Mouse (Mus musculus): Measurements from ENCODE around the gene Nrxn2. TPM values are rescaled to one million over a fixed set of nuclear protein-coding genes. Genes with fewer than 3 reads are reported as not detected.
A peak's percentile ranks its signal among the peaks of the same experiment; 100 is the strongest.

Nrxn2 gene
- total and polyA plus RNA-seq, 3 experiments = 0.20 to 0.71 (median 0.30) TPM

DNA sequence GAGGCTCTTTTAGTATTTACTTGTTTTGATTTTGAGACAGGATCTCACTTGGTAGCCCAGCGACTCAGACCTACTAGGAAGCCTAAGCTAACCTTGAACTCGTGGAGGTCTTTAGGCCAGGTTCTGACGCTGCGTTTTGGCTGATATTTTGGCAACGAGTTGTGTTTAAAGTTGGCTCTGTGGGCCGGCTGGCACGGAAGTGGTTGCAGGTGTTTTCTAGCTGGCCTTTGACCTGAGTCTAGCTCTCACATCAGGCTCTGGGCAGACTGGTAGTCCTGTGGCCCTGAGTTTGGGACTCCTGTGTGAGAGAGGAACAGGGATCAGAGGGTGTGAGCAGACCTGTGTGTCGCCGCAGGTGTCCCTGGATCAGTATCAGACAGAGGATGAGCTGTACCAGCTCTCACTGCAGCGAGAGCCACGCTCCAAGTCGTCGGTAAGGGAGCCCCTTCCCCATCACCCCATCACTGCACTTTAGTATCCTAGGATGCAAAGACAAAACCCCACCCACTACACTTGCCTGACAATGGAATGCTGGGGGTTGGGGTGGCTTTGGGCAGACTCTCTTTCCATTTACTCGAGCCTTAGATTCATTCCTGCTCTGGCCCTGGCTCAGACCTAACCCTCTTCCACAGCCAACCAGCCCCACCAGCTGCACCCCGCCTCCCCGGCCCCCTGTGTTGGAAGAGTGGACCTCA is 10.6 kb upstream of the Nrxn2 start:
- peaks cover 0 to 33% of the 10 kb centered on the region in 2 experiments for H3K36me3 ChIP-seq (replicated peaks in 1 of 2; ENCODE audit: control insufficient read depth in 1 of 2, insufficient read depth in 1 of 2, low read length in 1 of 2)
- H3K4me2 ChIP-seq (ENCODE audit: insufficient read depth, low read depth, poor library complexity, severe bottlenecking) = no peak overlapping the region
- H3K79me2 ChIP-seq (replicated peaks; ENCODE audit: control insufficient read depth, extremely low read depth, insufficient read depth, poor library complexity, severe bottlenecking) = no peaks in the 10 kb centered on the region
- H3K9me3 ChIP-seq (replicated peaks; ENCODE audit: low read length) = no peaks in the 10 kb centered on the region
- no peak overlapping the region for H3K4me3 ChIP-seq (replicated peaks in 1 of 3; ENCODE audit: low read depth in 2 of 3, low read length in 2 of 3, poor library complexity in 1 of 3)
- TF ChIP-seq JUND (conservative IDR thresholded peaks at IDR 0.05; ENCODE audit: low read depth, low read length) = no peak
- TF ChIP-seq ELF1 (IDR thresholded peaks at IDR 0.05; ENCODE audit: low read depth, low read length) = no peak
- TF ChIP-seq GABPA (IDR thresholded peaks at IDR 0.05; ENCODE audit: insufficient replicate concordance, low read depth, low read length) = no peak
- no peak for TF ChIP-seq MAX (IDR thresholded peaks at IDR 0.05; ENCODE audit: low read length)
- H3K27ac ChIP-seq (ENCODE audit: insufficient read depth, low read depth) = no peak overlapping the region
- no peak overlapping the region for H3K9ac ChIP-seq (ENCODE audit: insufficient read depth, low read depth)
- DNase-seq (ENCODE audit: extremely low read depth) = no peak
- H3K27me3 ChIP-seq (replicated peaks) = no peaks in the 10 kb centered on the region
- dilution Hi-C loops (cut with MboI; ENCODE audit: extremely low pct_ligation_motif_present, extremely low pct_unique_long_range_greater_than_20kb, low sequenced_read_pairs) (no loop called here), in situ Hi-C loops (cut with MboI; ENCODE audit: low pct_ligation_motif_present, low pct_unique_long_range_greater_than_20kb, low sequenced_read_pairs) (loop anchor here (5.0 kb wide), 1 partner anchor 49 kb away; no protein-coding TSS in a partner anchor)
- H3K4me1 ChIP-seq (ENCODE audit: control insufficient read depth in 1 of 2, insufficient read depth in 2 of 2) = peaks cover 0 to 31% of the 10 kb centered on the region in 2 experiments; a peak in 2 of 4 replicates

DNA sequence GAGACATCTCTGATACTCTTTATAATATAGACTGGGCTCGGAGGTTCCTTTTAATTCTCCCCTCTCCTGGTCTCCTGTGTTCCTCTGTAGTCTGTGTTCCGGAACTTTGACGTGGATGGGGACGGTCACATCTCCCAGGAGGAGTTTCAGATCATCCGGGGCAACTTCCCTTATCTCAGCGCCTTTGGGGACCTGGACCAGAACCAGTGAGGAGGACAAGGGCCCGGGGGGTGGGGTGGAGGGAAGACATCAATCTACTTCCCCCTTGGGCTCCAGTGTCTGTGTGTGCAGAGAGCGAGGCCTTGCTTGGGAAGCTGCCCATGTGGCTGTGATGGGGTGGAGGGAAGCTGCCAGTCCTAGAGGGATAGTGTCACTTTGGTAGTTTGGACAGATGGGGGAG is 9.8 kb upstream of the Nrxn2 start:
- DNase-seq (ENCODE audit: extremely low read depth) = no peak
- H3K79me2 ChIP-seq (replicated peaks; ENCODE audit: control insufficient read depth, extremely low read depth, insufficient read depth, poor library complexity, severe bottlenecking) = no peaks in the 10 kb centered on the region
- dilution Hi-C loops (cut with MboI; ENCODE audit: extremely low pct_ligation_motif_present, extremely low pct_unique_long_range_greater_than_20kb, low sequenced_read_pairs) (no loop called here), in situ Hi-C loops (cut with MboI; ENCODE audit: low pct_ligation_motif_present, low pct_unique_long_range_greater_than_20kb, low sequenced_read_pairs) (loop anchor here (5.0 kb wide), 1 partner anchor 49 kb away; no protein-coding TSS in a partner anchor)
- H3K9ac ChIP-seq (ENCODE audit: insufficient read depth, low read depth) = no peak overlapping the region
- H3K9me3 ChIP-seq (replicated peaks; ENCODE audit: low read length) = no peaks in the 10 kb centered on the region
- no peaks in the 10 kb centered on the region for H3K27me3 ChIP-seq (replicated peaks)
- no peak overlapping the region for H3K4me2 ChIP-seq (ENCODE audit: insufficient read depth, low read depth, poor library complexity, severe bottlenecking)
- peaks cover 0 to 28% of the 10 kb centered on the region in 2 experiments for H3K36me3 ChIP-seq (replicated peaks in 1 of 2; ENCODE audit: control insufficient read depth in 1 of 2, insufficient read depth in 1 of 2, low read length in 1 of 2)
- peaks cover 0 to 31% of the 10 kb centered on the region in 2 experiments; a peak in 2 of 4 replicates for H3K4me1 ChIP-seq (ENCODE audit: control insufficient read depth in 1 of 2, insufficient read depth in 2 of 2)
- TF ChIP-seq MAZ (IDR thresholded peaks at IDR 0.05; ENCODE audit: low read depth, low read length) (no peak), PAX5 (IDR thresholded peaks at IDR 0.05; ENCODE audit: low read length) (no peak)
- H3K4me3 ChIP-seq (replicated peaks in 1 of 3; ENCODE audit: low read depth in 2 of 3, low read length in 2 of 3, poor library complexity in 1 of 3) = no peak overlapping the region
- H3K27ac ChIP-seq (ENCODE audit: insufficient read depth, low read depth) = no peak overlapping the region

DNA sequence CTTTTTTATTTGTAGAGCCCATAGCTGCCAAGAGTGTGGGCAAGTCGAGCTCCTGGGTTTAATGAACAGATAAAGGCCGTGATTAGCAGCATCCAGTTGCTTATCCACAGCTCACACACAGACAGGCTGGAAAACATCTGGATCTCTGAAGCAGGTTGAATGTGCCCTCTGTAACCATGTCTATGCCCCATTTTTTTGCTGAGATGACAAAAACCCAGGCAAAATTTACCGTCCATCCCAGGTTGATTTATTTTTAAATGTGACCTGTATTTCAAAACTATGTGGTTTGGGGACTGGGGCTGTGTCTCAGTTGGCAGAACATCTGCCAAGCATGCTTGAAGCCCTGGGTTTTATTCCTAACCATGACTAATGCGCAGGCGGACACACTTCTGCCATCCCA is 9.4 kb upstream of the Nrxn2 start:
- Histone ChIP-seq H3K4me2 (ENCODE audit: insufficient read depth, low read depth, poor library complexity, severe bottlenecking) (no peak overlapping the region), H3K9ac (ENCODE audit: insufficient read depth, low read depth) (no peak overlapping the region), H3K27ac (ENCODE audit: insufficient read depth, low read depth) (no peak overlapping the region), H3K4me1 (ENCODE audit: control insufficient read depth in 1 of 2, insufficient read depth in 2 of 2) (peaks cover 0 to 31% of the 10 kb centered on the region in 2 experiments; a peak in 2 of 4 replicates), H3K9me3 (replicated peaks; ENCODE audit: low read length) (no peaks in the 10 kb centered on the region), H3K79me2 (replicated peaks; ENCODE audit: control insufficient read depth, extremely low read depth, insufficient read depth, poor library complexity, severe bottlenecking) (no peaks in the 10 kb centered on the region), H3K36me3 (replicated peaks in 1 of 2; ENCODE audit: control insufficient read depth in 1 of 2, insufficient read depth in 1 of 2, low read length in 1 of 2) (peaks cover 0 to 26% of the 10 kb centered on the region in 2 experiments), H3K4me3 (replicated peaks in 1 of 3; ENCODE audit: low read depth in 2 of 3, low read length in 2 of 3, poor library complexity in 1 of 3) (no peak overlapping the region), H3K27me3 (replicated peaks) (no peaks in the 10 kb centered on the region)
- dilution Hi-C loops (cut with MboI; ENCODE audit: extremely low pct_ligation_motif_present, extremely low pct_unique_long_range_greater_than_20kb, low sequenced_read_pairs) = no loop called here
- in situ Hi-C loops (cut with MboI; ENCODE audit: low pct_ligation_motif_present, low pct_unique_long_range_greater_than_20kb, low sequenced_read_pairs) = loop anchor here (5.0 kb wide), 1 partner anchor 48 kb away; no protein-coding TSS in a partner anchor
- no peak for DNase-seq (ENCODE audit: extremely low read depth)
- TF ChIP-seq MAFK (IDR thresholded peaks at IDR 0.05; ENCODE audit: insufficient replicate concordance, low read length) = peak; percentile 82
- no peak for TF ChIP-seq CTCF (conservative IDR thresholded peaks at IDR 0.05 in 1 of 2, IDR thresholded peaks at IDR 0.05 in 1 of 2; ENCODE audit: low read depth in 2 of 2, low read length in 2 of 2)
- TF ChIP-seq GABPA (IDR thresholded peaks at IDR 0.05; ENCODE audit: insufficient replicate concordance, low read depth, low read length) = no peak
- TF ChIP-seq ELF1 (IDR thresholded peaks at IDR 0.05; ENCODE audit: low read depth, low read length) = no peak
- no peak for TF ChIP-seq MXI1 (IDR thresholded peaks at IDR 0.05; ENCODE audit: low read depth, low read length)
- TF ChIP-seq JUND (conservative IDR thresholded peaks at IDR 0.05; ENCODE audit: low read depth, low read length) = no peak

All from CH12.LX (cell line).